Mouse (Mus musculus): ENCODE results near the gene Mxd3. TPM values are rescaled to one million over a fixed set of nuclear protein-coding genes. Genes with fewer than 3 reads are reported as not detected.
A peak's percentile ranks its signal among the peaks of the same experiment; 100 is the strongest.

The Mxd3 gene
- total RNA-seq (2021): 1 to 10 TPM in 1 of 2 experiments, under 1 TPM in 1; 0.87 to 1.4 TPM

GRCm38 (mm10) chr13:55329683-55330566 is at the start of gene Mxd3:
Gene Mxd3 (minus strand): TSS chr13:55329823.
- DNase-seq: peak; percentile 80 to 83

- DNase-seq: no peak
Measured at GRCm38 (mm10) chr13:55378907-55379580, 49.4 kb upstream of the Mxd3 start.

- DNase-seq: no peak
Measured at GRCm38 (mm10) chr13:55375877-55376276, 46.3 kb upstream of the Mxd3 start.

- DNase-seq: no peak
Measured at GRCm38 (mm10) chr13:55374206-55374924, 44.7 kb upstream of the Mxd3 start.

- no peak for DNase-seq
Measured at GRCm38 (mm10) chr13:55371740-55372139, 42.1 kb upstream of the Mxd3 start.

- peak in 1 of 2 experiments; percentile 39 for DNase-seq
Measured at GRCm38 (mm10) chr13:55371007-55371681, 41.5 kb upstream of the Mxd3 start.

GRCm38 (mm10) chr13:55370234-55370633 is 40.6 kb upstream of the Mxd3 start:
- no peak for DNase-seq

GRCm38 (mm10) chr13:55369531-55370114 is 40.0 kb upstream of the Mxd3 start, which contains the start of gene Rgs14:
Gene Rgs14 (plus strand): TSS chr13:55369732.
- peak in 1 of 2 experiments; percentile 37 for DNase-seq

GRCm38 (mm10) chr13:55368401-55368800 is 38.8 kb upstream of the Mxd3 start:
- DNase-seq: no peak

GRCm38 (mm10) chr13:55362453-55363060 is 32.9 kb upstream of the Mxd3 start, which contains the start of gene Lman2:
Gene Lman2 (minus strand): TSS chr13:55362783.
- peak; percentile 97 to 98 for DNase-seq

GRCm38 (mm10) chr13:55361974-55362452 is 32.4 kb upstream of the Mxd3 start:
- DNase-seq: peak in 1 of 2 experiments; percentile 36

GRCm38 (mm10) chr13:55361145-55361544 is 31.5 kb upstream of the Mxd3 start:
- DNase-seq: no peak

GRCm38 (mm10) chr13:55346745-55347144 is 17.1 kb upstream of the Mxd3 start:
- no peak for DNase-seq

GRCm38 (mm10) chr13:55344286-55344685 is 14.7 kb upstream of the Mxd3 start:
- peak in 1 of 2 experiments; percentile 32 for DNase-seq

GRCm38 (mm10) chr13:55342469-55342868 is 12.8 kb upstream of the Mxd3 start:
- DNase-seq: no peak

GRCm38 (mm10) chr13:55339259-55339658 is 9.6 kb upstream of the Mxd3 start:
- DNase-seq: no peak

GRCm38 (mm10) chr13:55338131-55339054 is 8.8 kb upstream of the Mxd3 start:
- DNase-seq: no peak

GRCm38 (mm10) chr13:55337341-55337975 is 7.8 kb upstream of the Mxd3 start:
- no peak for DNase-seq

GRCm38 (mm10) chr13:55335701-55336100 is 6.1 kb upstream of the Mxd3 start:
- no peak for DNase-seq
